Mouse (Mus musculus): Measurements from ENCODE around the gene Rap1gap.

Gene Rap1gap

GRCm38 (mm10) chr4:137664433-137664979, at the start of gene Rap1gap:
Rap1gap (plus strand) TSS chr4:137664726.
- in situ Hi-C loops (cut with MboI; ENCODE audit: low pct_unique_long_range_greater_than_20kb in 1 of 2, low sequenced_read_pairs in 2 of 2, unreplicated experiment in 1 of 2) = no loop called here

DNA sequence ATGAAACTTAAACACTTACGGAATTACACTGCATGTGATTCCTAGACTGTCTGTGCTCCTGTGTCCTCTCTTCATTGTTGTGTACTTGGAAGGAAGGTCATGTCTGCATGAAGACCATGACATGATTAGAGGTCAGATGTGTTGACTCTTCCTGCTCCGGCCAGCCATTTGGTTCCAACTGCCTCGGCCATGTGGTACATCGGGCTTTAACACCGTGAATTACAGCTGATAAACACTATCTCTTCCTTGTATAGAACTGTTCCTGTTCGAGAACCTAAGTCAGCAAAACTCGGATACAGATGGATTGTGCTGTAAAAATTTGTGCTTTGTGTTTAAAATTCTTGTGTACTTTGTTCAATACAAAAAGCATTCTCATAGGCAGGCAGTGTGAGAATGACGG, 41.7 kb upstream of the Rap1gap start:
- in situ Hi-C loops (cut with MboI; ENCODE audit: low pct_unique_long_range_greater_than_20kb in 1 of 2, low sequenced_read_pairs in 2 of 2, unreplicated experiment in 1 of 2) = no loop called here

DNA sequence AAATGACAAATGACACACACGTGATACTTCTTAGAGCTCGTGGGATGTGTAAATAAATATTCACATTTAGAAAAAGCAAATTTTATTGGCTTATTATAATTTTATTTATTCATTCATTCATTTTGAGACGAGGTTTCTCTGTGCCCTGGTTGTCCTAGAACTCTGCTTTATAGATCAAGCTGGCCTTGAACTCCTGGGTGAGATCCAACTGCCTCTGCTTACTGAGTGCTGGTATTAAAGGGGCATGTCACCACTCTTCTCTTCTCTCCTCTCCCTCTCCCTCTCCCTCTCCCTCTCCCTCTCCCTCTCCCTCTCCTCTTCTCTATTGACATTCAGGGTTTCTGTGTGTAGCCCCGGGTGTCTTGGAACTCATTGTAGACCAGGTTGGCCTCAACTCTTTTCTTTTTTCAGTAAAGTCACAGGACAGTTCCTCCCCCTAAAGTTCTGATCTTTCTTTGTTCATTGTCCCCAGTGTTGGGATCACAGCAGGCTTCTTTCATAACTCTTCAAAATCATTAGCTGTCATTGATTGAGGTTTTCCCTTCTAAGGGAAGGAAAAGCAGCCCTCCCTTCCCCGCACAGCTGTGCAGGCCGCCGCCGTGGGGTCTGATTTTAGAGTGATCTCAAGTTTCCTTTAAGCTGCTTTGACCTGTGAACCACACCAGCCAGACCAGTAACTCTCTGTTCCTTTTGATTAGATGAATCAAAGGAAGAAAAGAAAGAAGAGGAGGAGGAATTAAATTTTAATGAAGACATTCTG, 36.9 kb upstream of the Rap1gap start:
- in situ Hi-C loops (cut with MboI; ENCODE audit: low pct_unique_long_range_greater_than_20kb in 1 of 2, low sequenced_read_pairs in 2 of 2, unreplicated experiment in 1 of 2) = no loop called here

DNA sequence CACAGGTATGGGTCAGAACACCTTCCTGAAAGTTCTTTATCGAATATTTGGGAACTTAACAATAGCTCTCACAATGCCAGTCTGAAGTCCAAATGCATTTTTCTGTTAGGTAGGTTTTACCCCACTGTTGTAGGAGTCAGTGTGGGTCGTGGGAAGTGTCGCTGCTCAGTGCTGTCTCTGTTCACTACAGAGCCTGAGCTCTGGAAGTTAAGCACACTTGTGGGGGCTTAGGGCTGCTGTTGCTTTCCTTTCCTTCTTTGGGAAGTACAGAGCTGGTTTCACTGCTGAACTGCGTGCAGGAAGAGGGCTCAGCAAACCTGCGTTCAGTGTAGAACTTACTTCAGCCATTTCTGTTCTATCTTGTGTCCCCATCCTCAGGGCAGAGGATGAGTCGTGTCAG, 36.1 kb upstream of the Rap1gap start:
- in situ Hi-C loops (cut with MboI; ENCODE audit: low pct_unique_long_range_greater_than_20kb in 1 of 2, low sequenced_read_pairs in 2 of 2, unreplicated experiment in 1 of 2) = no loop called here

GRCm38 (mm10) chr4:137629354-137629753, 35.2 kb upstream of the Rap1gap start:
- in situ Hi-C loops (cut with MboI; ENCODE audit: low pct_unique_long_range_greater_than_20kb in 1 of 2, low sequenced_read_pairs in 2 of 2, unreplicated experiment in 1 of 2) = no loop called here

GRCm38 (mm10) chr4:137630153-137630552, 34.4 kb upstream of the Rap1gap start:
- in situ Hi-C loops (cut with MboI; ENCODE audit: low pct_unique_long_range_greater_than_20kb in 1 of 2, low sequenced_read_pairs in 2 of 2, unreplicated experiment in 1 of 2) = no loop called here

DNA sequence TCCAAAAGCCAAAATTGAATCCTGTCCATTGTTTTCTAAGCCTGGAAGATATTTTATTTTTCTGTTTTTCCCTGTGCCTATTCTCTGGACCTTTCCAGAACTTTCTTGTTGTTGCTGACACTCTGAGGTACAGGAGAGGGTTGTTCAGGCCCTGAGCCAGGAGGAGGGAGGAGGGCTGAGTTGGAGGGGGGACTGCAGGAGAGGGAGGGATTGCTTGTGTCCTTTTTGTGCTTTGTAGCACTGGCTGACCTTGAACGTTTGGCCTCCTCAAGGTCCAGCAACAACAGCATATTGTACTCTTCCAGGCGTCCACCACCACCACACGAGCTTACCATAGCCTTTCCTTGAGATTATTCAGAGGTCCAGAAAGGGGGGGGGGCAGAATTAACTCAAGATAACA, 32.9 kb upstream of the Rap1gap start:
- in situ Hi-C loops (cut with MboI; ENCODE audit: low pct_unique_long_range_greater_than_20kb in 1 of 2, low sequenced_read_pairs in 2 of 2, unreplicated experiment in 1 of 2) = no loop called here

DNA sequence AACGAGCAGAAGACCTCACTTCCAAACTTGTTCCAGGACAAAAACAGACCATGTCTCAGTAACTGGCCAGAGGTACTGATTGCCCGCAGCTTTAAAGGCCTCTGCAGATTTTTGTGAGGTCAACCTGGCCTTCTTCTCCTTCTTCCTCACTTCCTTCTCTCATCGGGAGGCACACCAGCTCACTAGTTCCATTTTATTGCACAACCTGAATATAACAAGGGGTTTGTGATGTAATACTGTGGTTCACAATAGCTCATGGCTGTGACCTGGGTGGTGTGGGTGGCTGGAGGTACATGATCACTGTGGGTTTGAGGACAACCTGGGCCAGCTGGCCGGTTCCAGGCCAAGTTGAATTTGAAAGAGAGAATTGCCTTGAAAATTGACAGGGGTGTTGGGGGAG, 31.1 kb upstream of the Rap1gap start:
- in situ Hi-C loops (cut with MboI; ENCODE audit: low pct_unique_long_range_greater_than_20kb in 1 of 2, low sequenced_read_pairs in 2 of 2, unreplicated experiment in 1 of 2) = no loop called here

GRCm38 (mm10) chr4:137636597-137636996, 27.9 kb upstream of the Rap1gap start:
- in situ Hi-C loops (cut with MboI; ENCODE audit: low pct_unique_long_range_greater_than_20kb in 1 of 2, low sequenced_read_pairs in 2 of 2, unreplicated experiment in 1 of 2) = no loop called here

DNA sequence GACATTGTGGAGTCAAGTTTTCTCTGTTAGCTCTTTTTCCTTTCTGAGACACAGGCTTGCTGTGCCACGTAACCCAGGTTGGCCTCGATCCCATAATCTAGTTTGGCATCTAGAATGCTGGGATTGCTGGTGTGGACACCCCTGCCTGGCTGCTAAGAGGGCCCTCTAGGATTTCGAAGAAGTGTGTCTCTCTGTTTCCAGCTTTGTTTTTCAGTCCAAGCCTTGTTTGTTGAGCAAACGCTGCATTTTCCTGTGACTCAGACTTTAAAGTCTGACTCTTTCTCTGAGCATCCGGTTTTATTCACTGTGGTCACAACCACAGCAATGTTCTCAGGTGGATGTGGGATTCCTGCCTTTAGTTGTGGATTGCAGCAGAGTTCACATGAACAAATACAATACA, 23.0 kb upstream of the Rap1gap start:
- in situ Hi-C loops (cut with MboI; ENCODE audit: low pct_unique_long_range_greater_than_20kb in 1 of 2, low sequenced_read_pairs in 2 of 2, unreplicated experiment in 1 of 2) = no loop called here

GRCm38 (mm10) chr4:137642101-137642500, 22.4 kb upstream of the Rap1gap start:
- in situ Hi-C loops (cut with MboI; ENCODE audit: low pct_unique_long_range_greater_than_20kb in 1 of 2, low sequenced_read_pairs in 2 of 2, unreplicated experiment in 1 of 2) = no loop called here

GRCm38 (mm10) chr4:137643459-137643858, 21.1 kb upstream of the Rap1gap start:
- in situ Hi-C loops (cut with MboI; ENCODE audit: low pct_unique_long_range_greater_than_20kb in 1 of 2, low sequenced_read_pairs in 2 of 2, unreplicated experiment in 1 of 2) = no loop called here

GRCm38 (mm10) chr4:137646262-137646661, 18.3 kb upstream of the Rap1gap start:
- in situ Hi-C loops (cut with MboI; ENCODE audit: low pct_unique_long_range_greater_than_20kb in 1 of 2, low sequenced_read_pairs in 2 of 2, unreplicated experiment in 1 of 2) = no loop called here

DNA sequence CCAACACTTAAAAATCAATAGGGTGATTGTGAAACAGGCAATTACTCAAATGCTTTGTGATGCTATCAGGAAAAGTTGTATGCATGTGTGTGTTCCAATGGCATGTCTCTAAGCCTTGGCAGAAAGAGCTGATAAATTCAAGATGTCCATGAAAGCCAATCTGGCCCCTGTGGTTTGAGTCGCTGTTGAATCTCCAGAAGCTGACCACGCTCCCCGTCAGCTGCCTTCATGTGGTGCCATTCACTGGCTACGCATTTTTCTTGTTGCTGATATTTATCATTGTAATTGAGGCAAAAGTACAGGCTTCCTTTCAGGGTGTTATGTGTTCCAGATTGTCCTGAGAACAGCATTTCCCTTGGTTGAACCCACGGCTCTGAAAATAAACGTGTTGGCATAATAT, 16.9 kb upstream of the Rap1gap start:
- in situ Hi-C loops (cut with MboI; ENCODE audit: low pct_unique_long_range_greater_than_20kb in 1 of 2, low sequenced_read_pairs in 2 of 2, unreplicated experiment in 1 of 2) = no loop called here

GRCm38 (mm10) chr4:137648230-137648629, 16.3 kb upstream of the Rap1gap start:
- in situ Hi-C loops (cut with MboI; ENCODE audit: low pct_unique_long_range_greater_than_20kb in 1 of 2, low sequenced_read_pairs in 2 of 2, unreplicated experiment in 1 of 2) = no loop called here

DNA sequence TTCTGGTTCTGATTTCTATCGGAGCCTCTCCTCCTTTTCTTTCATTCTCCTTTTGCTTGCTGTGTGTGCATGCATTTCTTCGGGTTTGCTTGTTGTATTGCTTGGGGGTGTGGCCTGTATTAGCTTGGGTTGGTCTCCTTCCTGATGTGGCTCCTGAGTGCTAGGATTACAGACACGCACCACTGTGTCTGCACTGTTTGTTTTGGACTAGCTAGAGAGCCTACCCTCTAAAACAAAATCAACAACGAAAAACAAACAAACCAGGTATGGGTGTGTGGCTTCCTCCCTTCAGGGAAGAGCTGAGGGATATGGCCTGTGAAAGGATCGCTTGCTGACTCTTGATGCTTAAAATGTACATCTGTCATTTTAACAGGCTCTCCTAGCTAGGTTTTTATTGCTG, 13.6 kb upstream of the Rap1gap start:
- in situ Hi-C loops (cut with MboI; ENCODE audit: low pct_unique_long_range_greater_than_20kb in 1 of 2, low sequenced_read_pairs in 2 of 2, unreplicated experiment in 1 of 2) = no loop called here

DNA sequence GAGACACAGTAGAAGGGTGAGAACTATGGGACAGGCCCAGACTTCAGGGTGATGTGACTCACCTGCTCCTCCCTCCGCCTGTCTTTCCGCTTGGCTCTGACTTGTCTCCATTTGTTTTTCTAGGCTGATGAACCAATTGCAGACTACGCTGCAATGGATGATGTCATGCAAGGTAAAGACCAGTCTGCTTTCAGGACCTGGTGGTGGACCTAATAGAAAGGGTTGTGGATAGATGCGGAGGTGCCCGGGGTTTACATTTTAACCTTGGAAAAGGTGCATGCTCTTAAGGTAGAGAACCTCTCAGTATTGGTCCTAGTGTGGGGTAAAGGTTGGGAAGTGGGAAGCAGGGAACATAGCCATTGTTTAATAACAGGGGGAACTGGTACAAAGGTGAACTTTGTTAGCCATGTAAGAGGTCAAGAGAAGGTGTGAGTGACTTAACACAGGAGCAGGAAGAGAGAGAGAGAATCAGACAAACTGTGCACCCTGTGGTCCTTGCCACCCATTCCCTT, 11.6 kb upstream of the Rap1gap start:
- in situ Hi-C loops (cut with MboI; ENCODE audit: low pct_unique_long_range_greater_than_20kb in 1 of 2, low sequenced_read_pairs in 2 of 2, unreplicated experiment in 1 of 2) = no loop called here

DNA sequence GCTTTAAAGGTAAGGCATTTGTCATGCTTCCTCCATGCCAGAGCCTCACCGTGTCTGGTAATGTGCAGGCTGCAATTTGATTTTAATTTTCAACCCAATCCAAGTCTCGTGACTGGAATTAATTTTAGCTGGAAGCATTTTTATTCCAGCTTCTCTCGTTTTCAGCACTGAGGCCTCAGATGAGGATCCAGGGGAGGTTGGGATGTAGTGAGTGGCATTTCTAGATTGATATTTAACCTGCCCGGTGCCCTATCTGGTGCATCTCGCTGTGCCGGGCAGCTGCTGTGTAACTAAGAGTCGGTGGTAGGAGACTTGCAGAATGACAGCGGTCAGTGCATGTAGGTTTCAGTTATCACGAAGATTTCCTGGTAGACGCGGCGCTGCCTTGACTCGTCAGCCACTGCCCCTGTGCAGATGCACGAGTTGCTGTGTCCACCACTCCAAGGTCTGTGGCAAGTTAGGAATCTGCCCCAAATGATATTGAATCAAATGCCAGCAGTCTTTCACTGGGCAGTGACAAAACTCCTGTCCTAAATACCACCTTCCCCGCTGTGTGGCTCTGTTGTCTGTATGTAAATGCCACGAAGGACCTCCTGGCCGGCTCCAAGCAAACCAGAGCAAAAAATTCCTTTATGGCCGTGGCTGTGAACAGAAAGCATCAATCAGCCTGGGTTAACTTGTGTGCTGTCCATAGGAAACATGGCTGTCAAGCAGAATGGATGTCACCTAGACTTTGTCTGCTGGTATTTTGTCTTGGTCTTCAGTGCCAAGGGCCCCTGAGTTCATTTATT, 9.1 kb upstream of the Rap1gap start:
- in situ Hi-C loops (cut with MboI; ENCODE audit: low pct_unique_long_range_greater_than_20kb in 1 of 2, low sequenced_read_pairs in 2 of 2, unreplicated experiment in 1 of 2) = no loop called here

DNA sequence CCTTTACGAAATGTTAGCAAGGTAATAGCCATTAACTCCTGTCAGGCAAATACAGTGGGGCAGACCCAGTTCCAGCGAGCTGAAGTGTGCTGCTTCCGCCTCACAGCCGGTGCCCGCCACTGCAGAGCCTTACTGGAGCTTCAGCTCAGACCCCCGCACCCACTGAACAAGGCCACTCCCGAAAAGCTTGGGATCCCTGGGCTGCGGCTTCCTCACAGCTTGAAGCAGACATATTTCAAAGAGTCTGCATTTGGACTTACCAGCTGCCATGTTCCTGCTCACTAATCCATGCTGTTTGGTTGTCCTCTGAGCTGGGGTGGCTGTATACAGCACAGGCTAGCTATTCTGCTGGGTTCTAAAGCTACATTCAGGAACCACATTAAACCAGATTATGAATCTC, 6.9 kb upstream of the Rap1gap start:
- in situ Hi-C loops (cut with MboI; ENCODE audit: low pct_unique_long_range_greater_than_20kb in 1 of 2, low sequenced_read_pairs in 2 of 2, unreplicated experiment in 1 of 2) = no loop called here

Data from mouse embryonic stem cell (cell line).